Mouse (Mus musculus): ENCODE data around the gene Macrod2. TPM values are rescaled to one million over a fixed set of nuclear protein-coding genes. Genes with fewer than 3 reads are reported as not detected.

The Macrod2 gene
- polyA plus RNA-seq, 1 experiment from 2014 or later, result 23.7 TPM

DNA sequence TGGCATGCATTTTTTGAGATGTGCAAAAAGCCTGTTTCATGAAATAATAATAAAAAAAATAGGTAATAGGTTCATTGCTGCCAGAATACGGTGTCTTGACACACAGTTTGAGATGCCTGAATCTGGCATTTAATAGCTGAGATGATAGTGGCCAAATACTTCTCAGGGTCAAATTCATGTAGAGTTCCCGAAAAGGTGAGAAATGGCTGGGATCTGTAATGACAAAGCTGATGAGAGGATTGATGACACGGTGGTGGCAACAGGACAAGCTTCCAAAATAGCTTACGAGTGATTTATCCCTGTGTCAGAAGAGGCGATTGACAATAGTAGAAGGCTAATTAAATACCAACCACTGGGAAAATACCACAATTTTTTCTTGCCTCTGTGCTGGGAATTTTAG lies 1436.4 kb downstream of the Macrod2 start:
- no peaks in the 10 kb centered on the region for H3K9me3 ChIP-seq
- H3K27ac ChIP-seq (replicated peaks), result no peak overlapping the region
- ATAC-seq (ENCODE audit: extremely low read depth, insufficient number of reproducible peaks, low FRiP score, low TSS enrichment), result no peak
- no peaks in the 10 kb centered on the region for H3K27me3 ChIP-seq (replicated peaks)
- no peak overlapping the region for H3K4me2 ChIP-seq
- WGBS, result 72% methylated on average over 5 of the region's 5 CpGs
- H3K9ac ChIP-seq, result no peak overlapping the region
- no peaks in the 10 kb centered on the region for H3K4me1 ChIP-seq
- no peaks in the 10 kb centered on the region for H3K36me3 ChIP-seq
- no peak overlapping the region for H3K4me3 ChIP-seq

DNA sequence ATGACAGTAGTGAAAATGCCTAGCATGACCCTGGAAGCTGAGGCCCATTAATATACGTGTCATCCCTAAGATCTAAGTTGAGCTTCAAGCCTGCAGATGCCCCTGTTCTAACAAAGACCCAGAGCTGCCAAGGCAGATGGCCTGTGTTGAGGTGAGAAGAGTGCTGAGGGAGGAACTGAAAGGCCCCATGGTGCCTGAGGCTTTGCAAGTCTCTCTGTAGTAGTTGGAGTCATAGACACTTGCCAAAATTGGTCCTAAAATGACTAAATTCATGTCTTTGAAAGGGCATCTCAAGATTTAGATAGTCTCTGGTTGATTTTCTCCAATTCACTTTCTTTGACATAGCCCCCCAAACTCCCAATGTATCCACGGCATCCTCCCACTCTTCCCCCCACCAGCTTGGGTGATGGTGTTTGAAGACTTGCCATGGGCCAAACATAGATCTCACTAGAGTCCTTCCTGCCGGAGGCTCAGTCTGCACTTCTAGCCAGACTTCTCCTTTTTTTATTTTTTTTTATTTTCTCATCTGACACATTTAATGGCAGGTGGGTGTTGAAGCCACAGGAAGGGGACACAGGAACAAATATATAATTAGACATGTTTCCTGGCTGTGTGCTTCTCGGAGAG lies 1439.2 kb downstream of the Macrod2 start:
- Histone ChIP-seq H3K9ac (no peak overlapping the region), H3K4me3 (no peak overlapping the region), H3K27me3 (replicated peaks) (no peaks in the 10 kb centered on the region), H3K4me2 (no peak overlapping the region), H3K4me1 (no peaks in the 10 kb centered on the region), H3K27ac (replicated peaks) (no peak overlapping the region), H3K36me3 (no peaks in the 10 kb centered on the region), H3K9me3 (no peaks in the 10 kb centered on the region)
- 68% methylated on average over 4 of the region's 4 CpGs for WGBS
- ATAC-seq (ENCODE audit: extremely low read depth, insufficient number of reproducible peaks, low FRiP score, low TSS enrichment), result no peak

DNA sequence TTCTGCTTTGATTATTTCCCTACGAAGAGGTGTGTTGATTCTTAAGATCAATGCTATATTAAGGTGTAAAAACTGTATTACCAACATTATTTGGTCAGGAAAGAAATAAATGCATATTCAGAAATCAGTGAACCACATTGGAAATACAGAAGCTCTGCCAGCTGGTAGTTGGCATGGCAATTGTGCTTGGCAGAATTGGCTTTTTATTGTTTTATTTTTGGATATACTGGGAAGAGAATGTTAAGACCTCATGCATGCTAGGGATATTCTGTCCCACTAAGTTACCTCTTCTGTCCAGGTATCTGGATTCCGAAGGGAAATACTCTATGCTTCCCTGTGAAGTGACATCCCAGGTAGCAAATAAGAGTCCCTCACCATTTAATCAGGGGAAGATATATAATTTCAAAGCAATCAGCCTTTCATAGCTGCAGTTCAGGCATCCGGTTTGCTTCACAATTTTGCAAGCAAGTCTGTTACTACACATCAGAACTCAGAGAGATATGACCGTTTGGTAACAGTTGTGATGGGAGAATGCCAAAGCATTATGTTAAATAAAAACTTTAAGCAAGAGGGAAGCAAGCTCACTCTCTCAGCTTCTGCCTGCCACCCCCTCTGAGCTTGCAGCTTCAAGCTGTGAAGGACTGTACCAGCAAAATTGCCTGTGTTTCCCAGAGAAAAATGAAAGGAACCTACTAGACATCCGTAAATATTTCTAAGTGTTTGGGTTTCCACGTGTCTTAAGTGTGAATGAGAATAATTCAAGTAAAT lies 1449.5 kb downstream of the Macrod2 start:
- Histone ChIP-seq H3K27me3 (replicated peaks) (no peaks in the 10 kb centered on the region), H3K9ac (no peak overlapping the region), H3K4me3 (no peak overlapping the region), H3K4me2 (no peak overlapping the region), H3K4me1 (no peaks in the 10 kb centered on the region), H3K9me3 (no peaks in the 10 kb centered on the region), H3K27ac (replicated peaks) (no peak overlapping the region), H3K36me3 (no peaks in the 10 kb centered on the region)
- ATAC-seq (ENCODE audit: extremely low read depth, insufficient number of reproducible peaks, low FRiP score, low TSS enrichment), result no peak
- WGBS, result 61% methylated on average over 6 of the region's 6 CpGs

DNA sequence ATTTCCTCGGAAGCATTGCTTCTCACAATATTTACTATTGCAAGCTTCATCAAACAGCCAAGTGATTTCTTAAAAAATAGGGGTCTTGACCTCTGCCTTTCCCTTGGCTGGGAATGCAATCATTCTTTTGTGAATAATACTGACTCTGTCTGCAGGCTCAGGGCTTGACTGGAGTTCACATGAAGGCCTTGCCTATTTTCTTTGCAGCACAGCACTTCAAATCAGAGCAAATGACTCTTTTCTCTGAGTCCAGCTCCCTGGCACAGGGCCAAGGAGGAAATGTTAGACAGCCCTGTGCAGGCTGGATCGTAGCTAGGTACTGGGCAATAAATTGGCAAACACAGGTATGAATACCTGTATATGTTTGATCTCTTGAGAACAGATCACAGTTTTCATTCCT lies 1464.1 kb downstream of the Macrod2 start:
- 54% methylated on average over 2 of the region's 2 CpGs for WGBS

DNA sequence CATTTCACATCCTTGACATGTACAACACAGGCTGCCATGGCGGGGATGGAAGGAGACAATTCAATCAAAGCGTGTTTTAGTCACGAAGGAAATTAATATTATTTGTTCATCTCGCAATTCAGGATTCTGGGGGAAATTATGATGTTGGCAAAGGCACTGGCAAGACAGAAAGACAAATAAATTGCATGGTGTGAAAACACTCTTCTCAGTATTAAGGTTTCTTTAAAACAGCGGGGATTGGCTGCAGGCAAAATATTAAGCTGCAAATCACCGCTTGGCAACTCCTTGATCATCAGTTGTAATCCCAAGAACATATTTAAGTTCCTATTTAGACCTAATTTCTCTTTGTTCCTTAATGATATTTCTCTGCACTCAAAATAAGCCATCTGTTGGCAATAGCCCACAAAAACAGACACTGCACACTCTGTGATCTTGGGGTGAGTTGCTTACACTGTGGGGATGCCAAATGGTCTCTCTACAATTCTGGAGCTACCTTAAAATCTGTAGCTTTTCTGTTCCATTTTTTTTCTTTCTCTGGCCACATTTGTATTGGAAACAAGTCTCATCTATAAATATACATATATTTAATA lies 1466.7 kb downstream of the Macrod2 start:
- ATAC-seq (ENCODE audit: extremely low read depth, insufficient number of reproducible peaks, low FRiP score, low TSS enrichment), result no peak
- H3K27ac ChIP-seq (replicated peaks), result no peak overlapping the region
- no peaks in the 10 kb centered on the region for H3K4me1 ChIP-seq
- 81% methylated on average over 6 of the region's 6 CpGs for WGBS
- no peaks in the 10 kb centered on the region for H3K36me3 ChIP-seq
- H3K9ac ChIP-seq, result no peak overlapping the region
- H3K4me2 ChIP-seq, result no peak overlapping the region
- H3K27me3 ChIP-seq (replicated peaks), result no peaks in the 10 kb centered on the region
- H3K4me3 ChIP-seq, result no peak overlapping the region
- no peaks in the 10 kb centered on the region for H3K9me3 ChIP-seq

More for the DNA sequence above, 1464.1 kb downstream of the Macrod2 start:
- no peaks in the 10 kb centered on the region for H3K4me1 ChIP-seq
- no peaks in the 10 kb centered on the region for H3K9me3 ChIP-seq
- H3K27ac ChIP-seq (replicated peaks), result no peak overlapping the region
- no peak overlapping the region for H3K9ac ChIP-seq
- H3K4me3 ChIP-seq, result no peak overlapping the region
- H3K27me3 ChIP-seq (replicated peaks), result no peaks in the 10 kb centered on the region
- no peaks in the 10 kb centered on the region for H3K36me3 ChIP-seq
- ATAC-seq (ENCODE audit: extremely low read depth, insufficient number of reproducible peaks, low FRiP score, low TSS enrichment), result no peak
- H3K4me2 ChIP-seq, result no peak overlapping the region

DNA sequence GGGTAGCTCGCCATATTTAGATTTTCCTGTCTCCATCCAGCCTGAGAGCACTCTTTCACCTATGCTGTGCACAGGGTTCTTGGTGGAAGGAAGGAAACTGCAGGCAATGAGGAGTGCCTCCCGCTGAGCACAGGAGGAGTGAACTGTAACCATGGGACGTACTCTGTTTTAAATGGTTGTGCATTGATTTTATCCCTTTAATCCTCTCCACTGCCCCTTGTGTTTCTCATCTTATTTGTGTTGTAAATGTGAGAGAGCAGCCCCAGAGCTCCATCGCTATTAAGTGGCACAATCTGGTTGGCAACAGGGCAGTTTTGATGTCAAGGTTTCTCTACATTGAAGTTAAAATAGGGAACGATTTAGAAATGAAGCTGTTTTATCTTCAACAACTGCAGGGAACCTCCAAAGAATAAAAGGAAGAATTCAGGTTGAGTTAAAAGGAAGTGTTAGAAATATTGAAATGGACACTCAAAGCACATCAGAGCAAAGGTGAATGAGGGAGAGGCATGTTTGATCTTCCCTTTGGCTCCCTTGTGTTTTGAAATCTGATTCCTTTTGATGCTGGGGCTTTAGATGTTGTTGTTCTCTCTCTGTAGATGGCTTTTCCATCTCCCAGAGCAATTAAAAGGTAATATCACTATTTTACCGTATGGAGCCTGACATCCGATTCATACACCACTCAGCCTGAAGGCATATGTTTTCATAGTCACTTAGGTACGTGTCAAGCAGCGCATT lies 1467.6 kb downstream of the Macrod2 start:
- H3K27ac ChIP-seq (replicated peaks), result no peak overlapping the region
- no peak overlapping the region for H3K4me3 ChIP-seq
- H3K27me3 ChIP-seq (replicated peaks), result no peaks in the 10 kb centered on the region
- no peak overlapping the region for H3K9ac ChIP-seq
- H3K4me2 ChIP-seq, result no peak overlapping the region
- no peaks in the 10 kb centered on the region for H3K4me1 ChIP-seq
- H3K36me3 ChIP-seq, result no peaks in the 10 kb centered on the region
- no peaks in the 10 kb centered on the region for H3K9me3 ChIP-seq
- no peak for ATAC-seq (ENCODE audit: extremely low read depth, insufficient number of reproducible peaks, low FRiP score, low TSS enrichment)
- 59% methylated on average over 9 of the region's 9 CpGs for WGBS

DNA sequence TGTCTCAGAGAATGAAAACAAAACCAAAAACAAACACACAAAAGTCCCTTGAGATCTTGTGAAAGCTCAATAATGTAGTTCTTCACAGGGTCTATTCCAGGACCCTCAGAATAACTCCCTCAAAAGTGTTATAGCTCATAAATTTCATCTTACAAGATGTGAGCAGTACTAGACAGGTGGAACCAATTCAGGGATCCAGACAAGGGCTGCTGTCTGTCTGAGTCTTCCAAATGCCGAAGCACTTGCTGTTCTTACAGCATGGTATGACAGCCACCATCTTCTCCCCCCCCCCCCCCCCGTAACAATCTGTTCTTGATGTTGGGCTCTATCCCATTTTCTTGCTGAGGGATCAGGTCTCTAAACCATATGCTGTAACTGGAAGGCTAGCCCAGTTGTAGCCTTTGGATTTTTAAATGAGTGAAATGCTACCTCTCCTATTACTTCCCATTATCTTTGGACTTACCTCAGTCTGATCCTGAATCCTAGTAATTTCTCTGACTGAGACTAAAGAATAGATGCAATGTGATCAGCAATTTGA lies 1468.6 kb downstream of the Macrod2 start:
- H3K27me3 ChIP-seq (replicated peaks), result no peaks in the 10 kb centered on the region
- no peak overlapping the region for H3K9ac ChIP-seq
- no peak overlapping the region for H3K4me3 ChIP-seq
- H3K27ac ChIP-seq (replicated peaks), result no peak overlapping the region
- WGBS, result 88% methylated on average over 1 of the region's 2 CpGs
- ATAC-seq (ENCODE audit: extremely low read depth, insufficient number of reproducible peaks, low FRiP score, low TSS enrichment), result no peak
- H3K36me3 ChIP-seq, result no peaks in the 10 kb centered on the region
- no peak overlapping the region for H3K4me2 ChIP-seq
- H3K4me1 ChIP-seq, result no peaks in the 10 kb centered on the region
- H3K9me3 ChIP-seq, result no peaks in the 10 kb centered on the region

DNA sequence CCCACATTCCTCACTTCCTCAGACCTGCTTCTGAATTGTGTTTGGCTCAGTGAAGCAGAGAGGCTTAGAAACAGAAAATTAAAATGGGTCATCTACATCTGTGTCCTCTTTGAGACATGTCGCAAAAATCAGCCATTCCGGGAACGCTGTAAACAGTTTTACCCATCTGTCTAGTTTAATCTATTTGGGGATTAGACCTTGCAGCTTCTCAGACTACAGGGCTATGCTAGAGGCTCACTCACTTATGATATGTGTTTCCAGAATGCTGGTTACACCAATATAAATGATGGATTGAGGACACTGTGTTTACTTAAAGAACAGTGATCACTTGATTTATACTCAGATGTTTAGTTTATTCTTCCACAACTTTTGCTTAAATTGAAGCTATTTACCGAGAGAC lies 1475.8 kb downstream of the Macrod2 start:
- no peaks in the 10 kb centered on the region for H3K36me3 ChIP-seq
- H3K27ac ChIP-seq (replicated peaks), result no peak overlapping the region
- H3K27me3 ChIP-seq (replicated peaks), result no peaks in the 10 kb centered on the region
- peaks cover 1% of the 10 kb centered on the region for H3K4me1 ChIP-seq
- no peak overlapping the region for H3K4me3 ChIP-seq
- H3K9me3 ChIP-seq, result no peaks in the 10 kb centered on the region
- H3K9ac ChIP-seq, result no peak overlapping the region
- H3K4me2 ChIP-seq, result no peak overlapping the region
- 80% methylated on average over 4 of the region's 4 CpGs for WGBS
- no peak for ATAC-seq (ENCODE audit: extremely low read depth, insufficient number of reproducible peaks, low FRiP score, low TSS enrichment)

DNA sequence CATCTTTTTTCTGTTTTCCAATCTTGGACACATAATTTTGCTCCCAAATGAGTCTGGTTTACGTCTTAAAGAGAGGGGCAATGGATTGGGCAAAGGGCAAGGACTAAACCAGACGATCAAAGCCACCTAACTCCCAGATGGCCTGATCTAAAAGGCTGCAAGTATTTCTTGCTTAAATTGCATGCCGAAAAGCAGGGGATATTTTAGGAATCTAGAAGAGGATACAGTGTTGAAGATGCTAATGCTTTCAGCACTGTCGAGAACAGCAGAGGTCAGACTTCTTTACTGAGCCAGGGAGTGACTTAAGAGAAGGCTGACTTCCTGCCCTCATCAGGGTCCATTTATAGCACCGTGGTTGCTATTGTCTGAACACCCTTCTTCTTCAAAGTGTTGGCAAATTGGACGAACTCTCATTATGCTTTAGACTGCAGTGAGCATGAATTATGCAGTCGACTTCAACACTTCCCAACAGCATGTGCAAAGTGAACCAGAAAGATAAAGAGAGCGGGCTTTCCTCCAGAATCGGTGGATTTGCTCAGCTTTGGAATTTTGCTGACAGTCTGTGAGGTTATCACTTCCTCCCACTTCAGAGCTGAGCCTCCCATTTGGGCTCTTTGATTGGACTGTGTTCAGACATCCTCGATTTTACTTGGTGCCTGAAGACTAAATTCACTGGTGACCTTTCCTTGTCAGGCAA lies 1481.2 kb downstream of the Macrod2 start:
- H3K27me3 ChIP-seq (replicated peaks), result no peaks in the 10 kb centered on the region
- peak overlapping the region; percentile 20; the same call in 1 of the 2 replicates for H3K27ac ChIP-seq (replicated peaks)
- no peaks in the 10 kb centered on the region for H3K36me3 ChIP-seq
- peaks cover 26% of the 10 kb centered on the region for H3K4me1 ChIP-seq
- WGBS, result 20% methylated on average over 10 of the region's 10 CpGs
- H3K4me2 ChIP-seq, result peak overlapping the region; percentile 51
- no peak overlapping the region for H3K9ac ChIP-seq
- H3K4me3 ChIP-seq, result peak overlapping the region; percentile 6; the same call in 1 of the 2 replicates
- no peak for ATAC-seq (ENCODE audit: extremely low read depth, insufficient number of reproducible peaks, low FRiP score, low TSS enrichment)
- H3K9me3 ChIP-seq, result no peaks in the 10 kb centered on the region

DNA sequence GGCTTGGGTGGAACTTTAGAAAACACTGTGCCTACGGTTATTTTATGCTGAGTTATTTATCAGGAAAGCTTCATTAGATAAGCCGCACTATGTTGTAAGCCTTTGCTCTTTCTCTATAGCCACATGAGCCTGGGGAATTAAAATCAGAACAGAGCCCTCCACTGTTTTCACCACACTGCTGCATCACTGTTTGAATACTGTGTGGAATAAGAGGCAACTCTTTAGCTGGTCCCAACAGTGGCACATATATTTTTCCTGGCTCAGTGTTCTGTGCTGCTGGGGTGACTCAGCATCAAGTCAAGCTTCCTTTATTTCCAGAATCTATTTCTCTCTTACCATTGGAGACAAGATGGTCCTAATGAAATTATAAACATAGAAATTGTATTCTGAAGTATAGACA lies 1481.8 kb downstream of the Macrod2 start:
- Histone ChIP-seq H3K4me2 (peak overlapping the region; percentile 51), H3K9ac (no peak overlapping the region), H3K4me3 (no peak overlapping the region), H3K4me1 (peaks cover 26% of the 10 kb centered on the region), H3K27ac (replicated peaks) (no peak overlapping the region), H3K27me3 (replicated peaks) (no peaks in the 10 kb centered on the region), H3K9me3 (no peaks in the 10 kb centered on the region), H3K36me3 (no peaks in the 10 kb centered on the region)
- no peak for ATAC-seq (ENCODE audit: extremely low read depth, insufficient number of reproducible peaks, low FRiP score, low TSS enrichment)
- 37% methylated on average over 2 of the region's 2 CpGs for WGBS

DNA sequence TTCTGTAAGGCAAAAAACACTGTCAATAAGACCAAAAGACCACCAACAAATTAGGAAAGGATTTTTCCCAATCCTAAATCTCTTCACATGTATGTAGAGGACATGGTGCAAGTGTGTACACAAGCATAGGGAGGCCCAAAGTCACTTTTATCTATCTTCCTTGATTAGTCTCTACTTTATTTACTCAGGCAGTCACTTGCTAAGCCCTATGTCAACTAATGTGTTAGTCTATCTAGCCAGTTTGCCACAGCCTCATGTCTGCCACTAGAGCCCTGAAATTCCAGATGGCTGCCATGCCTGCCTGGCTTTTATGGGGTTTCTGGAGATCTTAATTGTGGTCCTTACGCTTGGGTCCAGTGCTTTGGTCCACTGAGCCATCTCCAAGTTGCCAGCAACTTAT lies 1483.4 kb downstream of the Macrod2 start:
- no peak overlapping the region for H3K4me3 ChIP-seq
- H3K4me2 ChIP-seq, result no peak overlapping the region
- H3K27ac ChIP-seq (replicated peaks), result no peak overlapping the region
- WGBS, result 84% methylated on average over 1 of the region's 1 CpGs
- H3K36me3 ChIP-seq, result no peaks in the 10 kb centered on the region
- H3K27me3 ChIP-seq (replicated peaks), result no peaks in the 10 kb centered on the region
- peaks cover 26% of the 10 kb centered on the region for H3K4me1 ChIP-seq
- ATAC-seq (ENCODE audit: extremely low read depth, insufficient number of reproducible peaks, low FRiP score, low TSS enrichment), result no peak
- H3K9ac ChIP-seq, result no peak overlapping the region
- H3K9me3 ChIP-seq, result no peaks in the 10 kb centered on the region
